In genomic region chr4:45342286-45343155, GRCm38 (mm10) we compare ENCODE assay signal across 8 mouse cellular contexts. TPM values are rescaled to one million over a fixed set of nuclear protein-coding genes. Genes with fewer than 3 reads are reported as not detected.
DNase-seq lines count a peak whose midpoint lies in the region; ATAC-seq and TF ChIP-seq lines count a peak whose summit lies in the region.

TSS of gene Exosc3 (minus strand) at chr4:45342732.

- peaks cover 21% of the 10 kb centered on the region for H3K4me1 ChIP-seq in limb, embryonic 13.5 days
- peaks cover 41% of the 10 kb centered on the region for H3K4me1 ChIP-seq in midbrain, embryonic 13.5 days (replicated peaks)
- peaks cover 4% of the 10 kb centered on the region; the same call in 1 of the 2 replicates for H3K4me1 ChIP-seq in testis, adult 2 months (ENCODE audit: control insufficient read depth, insufficient read depth, low read length)

- peak within 1 kb of the TSS; percentile 98 for H3K27ac ChIP-seq in limb, embryonic 13.5 days
- H3K27ac ChIP-seq in midbrain, embryonic 13.5 days, result peak within 1 kb of the TSS; percentile 93
- peak within 1 kb of the TSS; percentile 86 for H3K27ac ChIP-seq in testis, adult 2 months (ENCODE audit: control insufficient read depth, insufficient read depth, low read depth, low read length)

- peak within 1 kb of the TSS; percentile 79 for H3K4me2 ChIP-seq in limb, embryonic 13.5 days (replicated peaks)
- peak within 1 kb of the TSS; percentile 97 for H3K4me2 ChIP-seq in midbrain, embryonic 13.5 days (replicated peaks)

- no peaks in the 10 kb centered on the region for H3K27me3 ChIP-seq in limb, embryonic 13.5 days
- H3K27me3 ChIP-seq in midbrain, embryonic 13.5 days, result no peaks in the 10 kb centered on the region
- no peaks in the 10 kb centered on the region for H3K27me3 ChIP-seq in testis, adult 2 months (ENCODE audit: control insufficient read depth, insufficient read depth, low read length)

- peak; percentile 35 to 37 for DNase-seq in thymus, adult 18-20 months
- no peak for DNase-seq in thymus, postnatal 36 days
- peak; percentile 31 for DNase-seq in embryo, embryonic 11.5 days (ENCODE audit: low read depth, low spot score)
- peak; percentile 72 for DNase-seq in kidney, adult 18-20 months

- no peak for TF ChIP-seq POLR2A in testis, adult 2 months (IDR thresholded peaks at IDR 0.05; ENCODE audit: control insufficient read depth, low read depth, low read length)

- H3K9ac ChIP-seq in limb, embryonic 13.5 days, result peak within 1 kb of the TSS; percentile 96
- peak within 1 kb of the TSS; percentile 94 for H3K9ac ChIP-seq in midbrain, embryonic 13.5 days (replicated peaks)

- H3K9me3 ChIP-seq in limb, embryonic 13.5 days, result no peaks in the 10 kb centered on the region
- H3K9me3 ChIP-seq in midbrain, embryonic 13.5 days, result no peaks in the 10 kb centered on the region

- peak; percentile 35 for ATAC-seq in granulocyte monocyte progenitor cell, adult 5-6 weeks (replicated peaks; ENCODE audit: poor library complexity, severe bottlenecking)
- ATAC-seq in limb, embryonic 13.5 days (ENCODE audit: low FRiP score, low read depth), result peak; percentile 77
- ATAC-seq in midbrain, embryonic 13.5 days, result peak; percentile 85

- peak within 1 kb of the TSS; percentile 98 for H3K4me3 ChIP-seq in limb, embryonic 13.5 days
- peak within 1 kb of the TSS; percentile 98 for H3K4me3 ChIP-seq in midbrain, embryonic 13.5 days (replicated peaks)
- H3K4me3 ChIP-seq in testis, adult 2 months (ENCODE audit: control insufficient read depth, low read depth, low read length), result peak within 1 kb of the TSS; percentile 90

- under 1% methylated on average over 74 of the region's 76 CpGs for WGBS in limb, embryonic 13.5 days
- under 1% methylated on average over 76 of the region's 76 CpGs for whole genome bisulfite sequencing in midbrain, embryonic 13.5 days

- H3K36me3 ChIP-seq in limb, embryonic 13.5 days, result peaks cover 18% of the 10 kb centered on the region
- peaks cover 14% of the 10 kb centered on the region for H3K36me3 ChIP-seq in midbrain, embryonic 13.5 days
- H3K36me3 ChIP-seq in testis, adult 2 months (ENCODE audit: control insufficient read depth, insufficient read depth, low read length), result no peaks in the 10 kb centered on the region

- TF ChIP-seq CTCF in testis, adult 2 months (IDR thresholded peaks at IDR 0.05; ENCODE audit: control insufficient read depth, insufficient read depth, insufficient replicate concordance, low read depth, low read length), result no peak

RNA-seq across cellular contexts. Expression of gene Exosc3, which starts in this region (rescaled TPM):
- 67.2 and 71.0 TPM in 2 replicates for total RNA-seq in granulocyte monocyte progenitor cell, adult 5-6 weeks (2014; fragmentation: Nextera tagmentation)
- 164 and 182 TPM in 2 replicates for total RNA-seq in granulocyte monocyte progenitor cell, adult 5-6 weeks (2017)
- 74.0 and 79.1 TPM in 2 replicates for polyA plus RNA-seq in limb, embryonic 13.5 days (2015; fragmentation: Nextera tagmentation; extraction: Ambion mirVana)
- 55.0 and 61.9 TPM in 2 replicates for polyA plus RNA-seq in midbrain, embryonic 13.5 days (2015; fragmentation: Nextera tagmentation; extraction: Ambion mirVana)
- polyA plus RNA-seq in testis, adult 2 months (2012; rRNA removed), result 39.5 and 40.7 TPM in 2 replicates

Comparison
In these comparisons a context has a peak if more than half of its experiments do, and no peak if none do; other contexts are left out.
1. DNase-seq: peak in thymus, adult 18-20 months (2 of 2), embryo, embryonic 11.5 days (single experiment) and kidney, adult 18-20 months (single experiment); none in thymus, postnatal 36 days (0 of 2).
2. ATAC-seq: peak in every context shown above with its lines; median percentile 85 in midbrain, embryonic 13.5 days; 77 in limb, embryonic 13.5 days; 35 in granulocyte monocyte progenitor cell, adult 5-6 weeks.
3. Peak in every context shown above with its lines, with median percentiles within 50 percentile points of each other: H3K27ac ChIP-seq and H3K4me3 ChIP-seq.